Mouse (Mus musculus) testis, postnatal 10 days (tissue): ENCODE data around the gene Idua.
"Not testable (repeated sequence)": the region's sequence is repeated elsewhere in the genome, so short reads cannot be mapped to it uniquely, and the experiment has no call there.

ENCODE experiments used
- DNase-seq: peaks from one replicate; pipeline ENCODE4 v3.0.0; 2021; ENCODE audit warnings: low spot score

Gene Idua

DNA sequence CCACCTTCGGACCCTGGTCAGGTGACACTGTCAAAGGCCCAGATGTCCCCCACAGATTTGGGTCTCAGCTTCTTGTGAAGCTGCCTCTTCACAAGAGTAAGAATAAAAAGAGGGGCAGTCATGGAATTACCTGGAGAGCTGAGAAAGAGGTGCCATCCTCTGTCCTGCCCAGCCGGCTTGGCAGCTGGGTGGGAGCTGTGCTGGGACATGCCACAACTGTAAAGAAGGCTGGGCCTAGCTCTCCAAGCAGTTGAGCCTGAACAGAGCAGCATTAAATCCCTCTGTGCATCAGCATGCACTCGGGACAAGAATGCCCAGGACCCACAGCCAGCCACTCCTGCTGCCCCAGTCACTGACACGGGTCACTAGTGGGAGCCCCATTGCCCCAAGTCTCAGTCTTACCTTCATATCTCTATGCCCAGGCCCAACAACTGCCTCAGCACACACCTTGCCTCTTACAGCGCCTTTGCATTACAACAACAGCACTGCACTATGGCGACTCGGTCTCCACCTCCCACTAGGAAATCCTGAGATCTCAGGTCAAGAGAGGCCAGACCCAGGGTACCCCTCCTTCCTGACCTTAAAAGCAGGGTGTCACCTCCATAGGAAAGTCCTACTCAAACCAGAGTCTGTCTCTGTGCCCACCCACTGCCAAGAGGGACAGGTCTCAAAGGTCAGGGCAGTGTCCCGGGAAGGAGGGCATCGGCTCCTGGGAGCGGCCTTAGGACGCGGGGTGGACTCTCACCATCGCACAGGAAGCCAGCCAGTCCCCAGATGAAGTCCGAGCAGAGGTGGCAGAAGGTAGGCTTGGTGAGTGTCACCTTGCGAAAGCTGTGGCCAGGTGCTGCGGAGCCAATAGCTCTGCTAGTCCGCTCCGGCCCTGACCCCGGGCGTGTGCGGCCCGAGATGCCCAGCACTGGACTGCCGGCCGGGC is at the start of gene Idua:
Gene Idua (plus strand): TSS at position 634 of the 934 bp plus-strand sequence.
- no peak for DNase-seq

DNA sequence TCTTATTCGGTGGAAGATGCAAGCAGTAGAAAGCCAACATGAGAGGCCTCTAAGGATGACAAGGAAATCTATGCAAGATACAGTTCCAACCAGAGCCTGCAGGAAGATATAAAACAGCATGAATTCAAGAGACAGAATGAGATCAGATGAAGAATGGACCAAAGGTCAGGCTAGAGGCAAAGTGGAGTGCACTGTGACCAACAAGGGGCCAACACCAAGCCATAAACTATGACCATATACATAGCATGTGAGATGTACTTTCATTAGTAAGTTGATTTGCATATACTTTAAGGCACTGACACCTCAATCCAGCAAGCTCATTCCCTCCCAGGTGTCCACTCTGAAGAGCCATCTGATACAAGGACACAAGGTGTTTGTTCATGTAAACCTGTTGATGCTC is 49.7 kb upstream of the Idua start:
- no peak for DNase-seq

DNA sequence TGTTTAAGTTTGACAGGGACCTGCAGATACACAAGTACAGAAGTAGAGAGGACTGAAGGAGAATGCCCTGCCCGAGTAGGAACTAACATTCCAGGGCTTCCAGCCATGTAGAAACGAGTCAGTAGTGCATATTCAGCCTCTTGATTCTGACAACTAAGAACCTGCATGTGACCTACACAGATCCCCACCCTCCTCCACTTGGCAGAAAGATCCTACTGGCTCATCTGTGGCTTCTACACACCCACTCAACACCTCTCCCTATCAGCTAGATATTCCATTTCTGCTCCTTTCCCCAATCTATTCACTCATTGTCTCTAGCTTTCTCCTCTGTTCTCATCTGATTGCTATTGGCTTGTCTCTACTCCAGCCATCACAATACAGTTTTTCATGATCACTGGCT is 38.3 kb upstream of the Idua start:
- DNase-seq, result no peak

DNA sequence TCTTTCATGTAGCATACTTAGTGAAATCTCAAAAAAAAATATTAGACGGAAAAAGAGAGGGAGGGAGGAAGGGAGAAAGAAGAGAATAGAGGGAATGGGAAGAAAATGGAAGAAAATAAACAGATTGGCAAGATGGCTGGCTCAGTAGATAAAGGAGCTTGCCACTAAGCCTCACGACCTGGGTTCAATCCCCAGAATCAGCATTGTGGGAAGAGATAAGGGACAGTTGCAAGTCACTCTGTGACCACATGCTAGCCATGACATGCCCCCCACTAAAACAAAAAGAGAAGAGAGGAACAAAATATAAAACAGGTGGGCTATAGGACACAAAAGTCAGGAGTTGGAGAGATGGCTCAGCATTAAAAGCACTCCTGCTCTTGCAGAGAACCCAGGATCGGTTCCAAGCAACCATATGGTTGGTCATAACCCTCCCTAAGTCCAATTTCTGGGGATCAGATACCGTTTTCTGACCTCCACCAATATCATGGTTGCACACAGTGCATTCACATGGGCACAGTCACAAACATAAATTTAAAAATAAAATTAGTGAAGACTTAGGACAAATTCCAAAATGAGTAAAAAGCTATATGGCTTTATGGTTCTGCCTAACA is 34.0 kb upstream of the Idua start:
- no peak for DNase-seq

DNA sequence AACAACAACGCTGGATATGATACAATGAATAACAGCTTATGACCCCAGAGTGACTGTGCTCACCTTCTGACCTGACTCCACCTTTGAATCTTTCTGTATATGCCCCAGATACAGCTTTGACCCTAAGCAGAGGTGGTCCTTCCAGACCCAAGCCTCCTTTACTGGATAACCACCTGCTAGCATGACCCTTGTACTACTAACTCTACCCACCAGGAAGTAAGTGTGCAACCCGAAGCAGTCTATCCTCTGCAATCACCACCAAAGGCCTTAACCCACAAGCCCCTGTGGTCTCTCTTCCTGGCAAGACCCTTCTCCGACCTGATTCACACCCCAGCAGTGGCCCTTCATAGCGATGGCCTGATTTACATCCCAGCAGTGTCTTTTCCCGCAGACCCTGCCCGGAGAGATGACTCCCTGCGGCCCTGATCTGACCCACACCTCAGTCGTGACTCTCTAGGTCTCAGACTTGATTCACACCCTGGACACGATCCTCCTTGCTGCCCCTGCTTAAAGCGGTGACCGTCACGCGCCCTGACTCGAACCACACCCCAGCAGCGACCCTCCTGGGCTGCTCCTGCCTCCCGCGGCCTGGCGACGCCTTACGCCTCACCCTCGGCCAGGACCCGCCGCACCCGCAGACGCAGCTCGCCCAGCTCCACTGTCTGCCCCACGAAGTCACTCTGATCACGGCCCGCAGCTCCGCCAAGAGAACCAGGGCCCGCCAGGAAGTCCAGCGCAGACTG is 31.1 kb upstream of the Idua start:
- DNase-seq, result no peak

DNA sequence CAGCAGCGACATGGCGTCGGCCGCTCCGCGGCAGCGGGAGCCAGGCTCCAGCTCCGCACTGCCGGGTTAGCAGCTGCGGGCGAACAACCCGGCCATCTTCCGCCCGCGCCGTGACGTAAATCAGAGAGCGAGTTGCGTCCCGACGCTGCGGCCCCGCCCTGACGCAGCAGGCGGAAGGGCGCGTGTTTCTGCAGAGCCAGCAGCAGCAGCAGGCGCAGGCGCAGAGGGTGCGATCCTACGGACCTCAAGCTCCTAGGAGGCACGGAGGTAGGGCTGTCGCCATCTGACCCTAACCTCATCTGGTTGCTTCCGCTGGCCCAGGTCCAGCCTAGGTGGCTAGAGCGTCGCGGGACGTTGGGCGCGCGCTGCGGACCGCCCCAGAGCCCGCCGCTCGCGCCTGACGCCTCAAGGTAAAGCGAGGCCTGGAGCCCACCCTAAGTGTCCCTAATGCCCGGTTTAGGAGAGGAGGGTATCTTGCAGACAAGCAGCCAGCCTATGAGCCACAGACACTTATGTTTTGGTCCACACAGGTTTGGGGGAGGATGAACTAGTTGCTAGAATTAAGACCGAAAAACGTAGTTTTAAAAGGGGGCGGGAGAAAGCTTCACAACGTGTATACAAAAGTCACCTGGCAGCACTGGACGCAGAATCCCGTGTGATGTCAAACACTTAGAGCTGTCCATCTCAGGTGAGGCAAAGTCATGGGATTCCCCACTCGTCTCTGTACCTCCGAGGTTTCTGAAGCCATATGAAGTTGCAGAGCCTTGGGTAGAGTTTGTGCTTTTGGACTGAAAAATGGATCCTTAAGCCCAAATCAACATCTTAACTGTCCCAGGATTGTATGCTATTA is 30.3 kb upstream of the Idua start, which contains the start of the genes Gak and Tmem175:
Gene Gak (minus strand): TSS at position 122 of the 850 bp plus-strand sequence.
Gene Tmem175 (plus strand): TSS at position 137 of the 850 bp plus-strand sequence.
- DNase-seq, result peak; percentile 91

DNA sequence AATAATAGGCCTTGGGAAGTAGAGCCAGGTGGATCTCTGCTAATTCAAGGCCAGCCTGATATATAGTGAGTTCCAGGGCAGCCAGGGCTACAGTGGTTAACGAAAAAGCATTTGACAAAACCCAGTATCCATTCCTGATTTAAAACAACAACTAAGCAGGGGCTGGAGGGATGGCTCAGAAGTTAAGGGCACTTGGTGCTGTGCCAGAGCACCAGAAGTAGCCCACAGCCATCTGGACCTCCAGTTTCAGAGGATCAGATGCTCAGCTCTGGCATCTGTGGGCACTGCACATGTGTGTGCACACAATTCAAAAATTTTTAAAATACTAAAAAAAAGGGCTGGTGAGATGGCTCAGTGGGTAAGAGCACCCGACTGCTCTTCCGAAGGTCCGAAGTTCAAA is 26.5 kb upstream of the Idua start:
- no peak for DNase-seq

DNA sequence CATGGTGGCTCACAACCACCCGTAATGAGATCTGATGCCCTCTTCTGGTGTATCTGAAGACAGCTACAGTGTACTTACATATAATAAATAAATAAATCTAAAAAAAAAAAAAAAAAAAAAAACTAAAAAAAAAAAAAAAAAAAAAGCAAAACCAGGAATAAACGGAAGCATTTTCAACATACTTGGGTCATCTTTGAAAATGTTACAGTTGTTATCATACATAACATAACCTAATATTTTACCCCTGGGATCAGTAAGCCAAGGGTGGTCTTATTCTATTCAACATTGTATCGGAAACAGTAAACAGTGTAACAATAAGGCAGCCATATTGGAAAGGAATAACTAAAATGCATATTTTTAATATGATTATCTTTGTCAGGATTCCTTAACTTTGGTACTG is 26.0 kb upstream of the Idua start:
- not testable (repeated sequence) for DNase-seq

DNA sequence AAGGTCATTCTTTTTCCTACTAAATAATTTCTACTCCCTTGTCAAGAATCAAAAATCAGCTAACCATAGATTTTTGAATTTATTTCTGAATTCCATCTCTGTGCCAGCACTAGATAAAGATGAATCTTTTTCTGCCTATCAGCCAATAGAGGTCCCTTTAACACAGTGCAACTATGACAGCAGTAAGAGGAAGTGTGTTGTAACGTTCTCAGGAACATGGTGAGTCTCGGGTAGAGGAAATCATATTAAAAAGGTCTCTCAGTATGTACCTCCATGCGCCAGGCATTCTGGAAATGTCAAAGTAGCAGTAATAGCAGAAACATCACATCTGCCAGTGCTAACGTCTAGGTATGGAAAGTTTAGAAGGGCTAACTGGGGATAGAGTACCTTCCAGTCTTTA is 24.0 kb upstream of the Idua start:
- DNase-seq, result no peak

DNA sequence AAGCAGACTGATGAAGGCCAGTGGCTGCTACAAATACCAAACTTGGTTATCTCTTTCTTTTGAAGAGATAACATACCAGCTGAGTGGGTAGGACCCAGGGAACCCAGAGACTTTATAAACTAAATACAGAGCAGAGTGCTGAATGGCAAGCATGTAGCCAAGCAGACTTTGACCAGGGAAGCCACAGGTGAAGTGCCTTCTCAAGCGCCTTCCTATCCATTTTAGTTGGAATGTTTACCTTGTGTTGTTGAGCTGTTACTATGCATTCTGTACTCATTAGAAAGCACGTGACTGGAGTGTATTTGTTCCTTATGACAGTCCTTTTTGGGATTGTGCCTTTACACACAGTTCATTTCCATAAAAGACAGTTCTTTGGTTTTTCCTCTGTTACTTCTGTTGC is 16.5 kb upstream of the Idua start:
- DNase-seq, result no peak

DNA sequence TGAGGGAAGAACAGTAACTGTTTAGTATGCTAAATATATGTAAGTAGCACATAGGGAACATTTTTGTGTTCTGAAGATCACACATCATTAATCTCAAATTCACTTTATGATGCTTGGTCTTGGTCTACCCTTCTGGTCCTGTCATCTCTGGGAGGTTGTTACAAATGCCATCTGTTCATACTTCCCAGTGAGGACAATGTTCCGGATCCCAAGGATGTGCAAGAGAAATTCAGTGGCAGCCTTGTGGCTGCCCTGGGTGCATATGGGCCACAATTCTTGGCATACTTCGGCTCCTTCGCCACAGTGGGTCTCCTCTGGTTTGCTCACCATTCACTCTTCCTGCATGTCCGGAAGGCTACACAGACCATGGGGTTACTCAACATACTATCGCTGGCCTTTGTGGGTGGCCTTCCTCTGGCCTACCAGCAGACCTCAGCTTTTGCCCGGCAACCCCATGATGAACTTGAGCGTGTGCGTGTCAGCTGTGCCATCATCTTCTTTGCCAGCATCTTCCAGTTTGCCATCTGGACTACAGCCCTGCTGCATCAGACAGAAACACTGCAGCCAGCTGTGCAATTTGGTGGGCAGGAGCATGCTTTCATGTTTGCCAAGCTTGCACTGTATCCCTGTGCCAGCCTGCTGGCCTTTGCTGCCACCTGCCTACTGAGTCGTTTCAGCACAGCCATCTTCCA is 14.3 kb upstream of the Idua start:
- DNase-seq, result no peak

DNA sequence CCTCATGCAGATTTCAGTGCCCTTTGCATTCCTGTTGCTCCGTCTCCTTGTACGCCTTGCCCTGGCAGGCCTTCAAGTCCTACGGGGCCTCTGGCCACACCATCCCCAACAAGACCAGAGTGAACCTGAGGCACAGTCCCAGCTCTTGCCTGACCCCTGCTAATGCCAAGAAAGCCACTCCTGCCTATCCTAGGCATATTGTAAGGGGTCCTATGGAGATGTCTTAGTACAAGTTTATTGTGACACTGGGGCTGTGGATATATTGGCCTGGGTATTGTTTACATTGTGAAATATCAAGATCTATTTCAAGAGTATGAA is 13.8 kb upstream of the Idua start:
- no peak for DNase-seq

DNA sequence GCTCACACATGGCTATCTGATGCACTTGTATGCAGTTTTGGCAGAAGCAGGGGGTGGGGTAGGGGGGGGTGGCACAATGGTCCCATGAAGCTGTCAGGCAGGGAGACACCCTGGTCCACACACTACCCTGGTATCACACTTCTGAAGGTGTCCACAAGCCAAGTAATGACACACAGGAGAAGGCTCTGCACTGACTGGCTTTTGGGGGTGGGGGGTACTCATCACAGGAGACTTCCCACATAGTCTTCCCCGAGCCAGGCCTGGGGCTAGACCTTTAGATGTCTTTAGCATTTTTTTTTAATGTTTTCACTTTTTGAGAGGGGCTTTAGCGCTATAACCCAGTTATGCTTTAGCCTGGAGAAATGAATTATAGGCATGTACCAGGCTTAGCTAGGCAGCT is 12.8 kb upstream of the Idua start:
- no peak for DNase-seq

DNA sequence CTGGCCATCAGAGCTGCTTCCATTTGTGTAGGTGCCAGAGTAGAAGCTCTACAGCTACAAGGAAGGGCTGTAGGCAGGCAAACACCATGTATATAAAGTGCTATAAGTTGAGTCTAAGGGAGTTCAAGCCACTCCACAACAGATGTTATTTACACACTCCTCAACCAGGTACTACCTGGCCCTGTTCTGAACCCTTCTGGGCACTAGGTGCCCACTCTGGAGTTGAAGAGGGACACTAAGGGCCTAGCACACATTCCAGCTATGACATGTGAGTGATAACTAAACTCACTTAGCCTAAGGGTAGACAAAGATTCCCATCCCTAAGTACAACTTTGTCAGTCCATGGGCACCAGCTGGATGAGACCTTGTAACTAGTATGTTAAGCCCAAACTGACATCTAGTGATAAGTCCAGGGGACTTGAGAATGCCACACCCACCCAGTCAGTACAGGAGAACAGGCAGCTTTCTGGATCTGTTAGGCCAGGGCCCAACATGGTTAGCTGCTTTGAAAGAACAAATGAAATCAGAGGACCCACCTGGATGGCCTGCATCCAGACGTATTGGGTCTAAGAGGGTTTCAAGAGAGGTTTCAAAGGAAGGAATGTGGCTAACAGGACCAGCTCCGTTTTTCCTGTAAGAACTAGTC is 12.2 kb upstream of the Idua start:
- no peak for DNase-seq

DNA sequence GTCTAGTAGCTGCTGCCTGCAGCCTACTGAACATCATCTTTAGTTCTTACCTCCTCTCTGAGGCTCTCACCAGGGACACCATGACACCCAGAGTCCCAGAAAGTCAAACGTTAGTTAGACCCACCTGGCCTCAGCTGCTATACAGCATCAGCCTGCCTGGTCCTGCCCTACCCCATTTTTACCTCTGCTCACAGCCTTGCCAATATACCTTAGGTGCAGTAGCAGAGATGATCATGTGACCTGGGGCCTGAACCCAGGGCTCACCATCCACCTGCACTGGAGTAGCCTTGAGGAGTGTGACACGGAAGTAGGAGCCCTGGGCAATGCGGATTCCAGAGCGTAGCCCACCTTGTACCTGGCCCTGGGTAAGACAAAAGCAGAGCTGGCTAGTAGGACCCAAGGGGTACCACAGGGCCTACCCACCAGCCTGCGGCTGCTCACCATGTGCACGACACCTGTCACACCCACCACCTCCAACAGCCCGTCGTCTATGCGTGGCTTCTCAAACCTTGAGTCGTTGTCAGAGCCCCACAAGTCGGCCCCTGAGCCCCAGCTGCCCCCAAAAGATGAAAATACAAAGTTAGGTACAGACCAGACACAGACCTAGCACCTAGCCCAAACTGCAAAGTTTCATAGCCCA is 11.1 kb upstream of the Idua start:
- peak; percentile 38 for DNase-seq

DNA sequence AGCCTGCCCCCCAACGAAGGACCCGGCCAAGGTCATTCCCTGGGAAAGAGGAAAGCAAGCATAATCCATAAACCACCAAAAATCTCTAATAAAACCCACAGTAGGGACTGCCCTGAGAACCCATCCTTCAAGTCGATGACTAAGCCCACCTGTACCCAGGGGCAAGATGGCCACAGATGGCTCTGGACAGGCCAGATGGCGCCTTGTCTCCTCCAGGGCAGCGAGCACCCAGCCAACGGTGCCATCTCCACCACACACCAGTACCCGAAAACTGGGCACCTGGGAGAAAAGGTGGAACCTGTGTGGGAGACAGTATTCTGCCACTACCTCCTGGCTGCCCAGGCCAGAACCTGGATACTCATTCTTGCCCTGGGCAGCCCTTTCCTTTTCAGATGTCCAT is 9.8 kb upstream of the Idua start:
- DNase-seq, result no peak

DNA sequence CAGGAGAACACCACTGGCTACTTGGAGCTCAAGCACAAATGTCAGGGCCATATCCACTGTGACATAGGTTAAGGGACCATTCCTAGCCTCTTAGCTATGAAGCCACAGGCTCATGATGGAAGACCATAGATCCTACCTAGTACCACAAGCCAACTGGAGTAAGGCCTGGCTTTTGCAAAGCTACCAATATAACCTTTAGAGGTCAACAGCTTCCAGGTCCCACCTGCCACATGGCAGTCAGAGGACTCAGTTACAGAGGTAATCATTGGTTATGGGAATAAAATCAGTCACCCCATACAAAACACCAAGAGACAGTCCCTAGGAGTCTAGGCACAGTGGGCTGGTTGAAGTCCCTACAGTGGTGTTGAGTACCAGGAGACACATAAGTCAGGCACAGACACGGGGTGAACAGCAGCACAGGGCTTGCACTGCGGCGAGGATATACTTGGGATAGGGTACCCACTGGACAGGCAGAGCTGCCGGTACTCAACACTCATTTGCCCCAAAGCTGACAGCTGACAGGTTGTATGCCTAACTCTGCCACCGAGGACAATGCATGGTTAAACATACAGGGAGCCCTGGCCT is 8.9 kb upstream of the Idua start:
- no peak for DNase-seq

DNA sequence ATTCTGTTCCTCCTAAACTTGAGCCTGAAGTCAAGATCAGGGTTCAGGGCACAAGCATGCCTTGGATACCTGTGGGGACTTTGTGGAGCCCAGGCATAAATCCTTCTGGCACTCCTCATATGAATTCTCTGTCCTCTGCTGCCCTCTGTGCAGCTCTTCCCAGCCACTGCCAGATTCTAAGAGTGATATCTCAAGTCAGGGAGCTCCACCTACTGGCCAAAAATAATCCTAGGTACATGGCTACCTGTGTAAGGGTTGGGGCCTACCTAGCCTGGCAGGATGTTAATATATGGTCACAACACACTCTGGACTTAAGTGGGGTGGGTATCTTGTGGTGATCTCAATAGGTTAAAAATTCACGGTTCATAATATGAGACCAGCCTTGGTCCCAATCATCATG is 8.3 kb upstream of the Idua start:
- DNase-seq, result peak; percentile 49

DNA sequence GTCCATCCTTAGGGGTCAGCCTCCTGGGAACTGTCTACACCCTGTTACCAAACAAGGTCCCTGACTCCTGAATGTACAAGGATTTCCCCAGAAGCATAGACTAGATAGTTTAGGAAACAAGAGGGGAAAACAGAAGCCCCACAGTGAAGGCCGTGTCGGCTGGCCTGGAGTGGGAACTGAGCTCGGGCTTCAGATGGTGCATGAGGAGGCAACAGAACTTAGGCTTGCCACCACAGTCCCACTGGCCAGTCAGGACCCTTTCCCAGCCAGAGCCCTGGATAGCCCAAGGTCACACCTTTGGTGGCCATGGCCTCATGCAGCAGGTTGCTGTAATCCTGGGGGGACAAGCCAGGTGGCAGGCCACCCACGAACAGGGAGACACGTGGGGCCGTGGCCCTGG is 6.8 kb upstream of the Idua start:
- DNase-seq, result peak; percentile 39

DNA sequence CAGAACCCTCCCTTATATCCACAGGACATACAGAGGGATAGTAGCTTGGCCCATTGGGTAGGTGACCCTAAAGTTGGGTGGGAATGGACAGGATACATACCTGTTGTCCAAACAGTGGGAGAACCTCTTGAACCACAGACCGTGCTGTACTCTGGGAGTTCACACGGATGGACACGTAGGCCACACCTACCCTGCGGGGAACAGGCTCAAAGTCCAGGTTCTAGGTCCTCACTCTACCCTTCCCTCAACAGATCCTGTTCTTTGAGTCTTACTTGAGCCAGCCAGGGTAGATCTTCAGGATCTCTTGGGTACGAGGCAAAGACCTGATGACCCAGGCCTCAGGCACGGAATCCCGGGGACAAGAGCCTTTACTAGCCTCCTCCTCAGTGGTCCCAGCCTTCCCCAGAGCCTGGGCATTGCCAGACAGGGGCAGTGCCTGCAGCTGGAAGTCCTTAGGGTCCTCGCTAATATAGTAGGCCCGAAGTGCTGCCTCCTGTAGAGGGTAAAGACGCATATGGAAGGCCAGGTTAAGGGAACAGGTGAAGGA is 5.6 kb upstream of the Idua start:
- DNase-seq, result peak; percentile 30
